Mouse (Mus musculus) lung, embryonic 15.5 days (tissue): ENCODE results near the gene Olfr165. TPM values are rescaled to one million over a fixed set of nuclear protein-coding genes. Genes with fewer than 3 reads are reported as not detected.
"Not testable (repeated sequence)": the region's sequence is repeated elsewhere in the genome, so short reads cannot be mapped to it uniquely, and the experiment has no call there.

ENCODE experiments used
- ATAC-seq: fragments of 200-750 bp; cut with Nextera tagmentation; 2 replicates; pipeline ENCODE4 v1.8.0; 2017; ENCODE audit warnings: moderate number of reproducible peaks, borderline replicate concordance; ENCODE audit not compliant: low FRiP score, low TSS enrichment; ENCODE audit errors: extremely low read depth
- H3K27ac ChIP-seq: fragments of 300-500 bp; sonication (generic); 2 replicates; pipeline ENCODE4 v1.5.1; 2015; ENCODE audit warnings: moderate library complexity, mild to moderate bottlenecking, inconsistent platforms
- H3K27me3 ChIP-seq: fragments of 300-500 bp; sonication (generic); 2 replicates; pipeline ENCODE4 v1.6.1; 2015; ENCODE audit warnings: inconsistent platforms
- H3K36me3 ChIP-seq: fragments of 300-500 bp; sonication (generic); 2 replicates; pipeline ENCODE4 v1.6.1; 2015; ENCODE audit warnings: inconsistent platforms
- H3K4me1 ChIP-seq: fragments of 300-500 bp; sonication (generic); 2 replicates; pipeline ENCODE4 v1.6.1; 2015; ENCODE audit warnings: inconsistent platforms
- H3K4me2 ChIP-seq: fragments of 300-500 bp; sonication (generic); 2 replicates; pipeline ENCODE4 v1.6.1; 2015; ENCODE audit warnings: inconsistent platforms, mild to moderate bottlenecking, moderate library complexity
- H3K4me3 ChIP-seq: fragments of 300-500 bp; sonication (generic); 2 replicates; pipeline ENCODE4 v1.5.1; 2015; ENCODE audit warnings: mild to moderate bottlenecking, inconsistent platforms
- H3K9ac ChIP-seq: fragments of 300-500 bp; sonication (generic); 2 replicates; pipeline ENCODE4 v1.6.1; 2015; ENCODE audit warnings: inconsistent platforms
- H3K9me3 ChIP-seq: fragments of 300-500 bp; sonication (generic); 2 replicates; pipeline ENCODE4 v1.6.1; 2016; ENCODE audit warnings: inconsistent platforms
- WGBS: fragments of 180-500 bp; shearing (Covaris S2); methylation state at CpG from one replicate; pipeline ENCODE4 v1.1.7; 2015; 5-methylcytosine and 5-hydroxymethylcytosine counted together
- polyA plus RNA-seq: library from polyadenylated mRNA; unstranded; fragments of >200 nt; fragmentation: Nextera tagmentation; extraction: Ambion mirVana; gene quantifications from 2 replicates; pipeline ENCODE4 v1.2.1, GENCODE M21; 2015

The Olfr165 gene
- not detected in 2 replicates for polyA plus RNA-seq

DNA sequence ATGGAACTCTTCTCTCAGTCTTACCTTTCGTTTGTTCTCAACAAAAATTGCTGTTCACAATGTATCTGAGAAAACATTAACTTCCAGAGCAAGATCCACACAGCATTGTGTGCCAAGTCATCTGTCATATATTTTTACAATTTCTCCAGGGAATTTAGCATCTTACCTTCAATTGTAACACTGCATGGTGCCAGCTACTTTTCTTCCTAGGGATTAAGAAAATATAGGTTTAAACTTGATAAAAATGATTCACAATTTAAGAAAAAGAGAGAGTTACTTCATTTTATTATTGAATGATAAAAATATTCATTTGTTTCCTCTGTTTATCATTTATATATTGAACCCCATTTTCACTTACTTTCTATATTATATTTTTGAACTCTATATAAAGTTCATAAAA lies at the start of gene Olfr165:
Olfr165 (minus strand) TSS at position 101 of the 400 bp plus-strand sequence.
- Histone ChIP-seq H3K36me3 (no peaks in the 10 kb centered on the region), H3K27me3 (no peaks in the 10 kb centered on the region), H3K27ac (no peak within 1 kb of the TSS), H3K4me3 (no peak within 1 kb of the TSS), H3K4me1 (no peaks in the 10 kb centered on the region), H3K9me3 (no peaks in the 10 kb centered on the region), H3K9ac (no peak within 1 kb of the TSS), H3K4me2 (no peak within 1 kb of the TSS)
- no peak for ATAC-seq
- WGBS, result 41% methylated on average over 1 of the region's 1 CpGs

DNA sequence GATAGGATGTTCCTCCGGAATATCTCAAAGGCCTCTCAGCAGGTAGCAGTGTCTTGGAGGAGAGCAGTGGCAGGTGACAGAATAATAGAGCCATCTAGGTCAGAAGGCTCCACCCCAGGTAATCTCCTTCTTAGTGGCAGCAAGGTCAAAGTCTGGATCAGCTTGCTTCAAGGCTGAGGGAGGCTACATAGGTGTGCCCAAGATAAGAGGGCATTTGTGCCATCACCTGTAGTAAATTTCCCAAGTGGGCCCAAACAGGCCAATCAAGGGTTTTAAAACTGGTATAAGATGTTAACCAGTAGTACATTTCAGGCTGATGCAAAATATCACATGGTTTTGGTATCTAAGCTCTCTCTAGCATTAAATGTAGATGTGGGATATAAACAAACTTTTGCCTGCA lies 41.4 kb upstream of the Olfr165 start:
- H3K9ac ChIP-seq, result no peak overlapping the region
- H3K27ac ChIP-seq, result no peak overlapping the region
- no peaks in the 10 kb centered on the region for H3K36me3 ChIP-seq
- no peak overlapping the region for H3K4me2 ChIP-seq
- H3K9me3 ChIP-seq, result no peaks in the 10 kb centered on the region
- no peak for ATAC-seq
- H3K4me3 ChIP-seq, result no peak overlapping the region
- 92% methylated on average over 1 of the region's 1 CpGs for WGBS
- no peaks in the 10 kb centered on the region for H3K4me1 ChIP-seq
- H3K27me3 ChIP-seq, result no peaks in the 10 kb centered on the region

DNA sequence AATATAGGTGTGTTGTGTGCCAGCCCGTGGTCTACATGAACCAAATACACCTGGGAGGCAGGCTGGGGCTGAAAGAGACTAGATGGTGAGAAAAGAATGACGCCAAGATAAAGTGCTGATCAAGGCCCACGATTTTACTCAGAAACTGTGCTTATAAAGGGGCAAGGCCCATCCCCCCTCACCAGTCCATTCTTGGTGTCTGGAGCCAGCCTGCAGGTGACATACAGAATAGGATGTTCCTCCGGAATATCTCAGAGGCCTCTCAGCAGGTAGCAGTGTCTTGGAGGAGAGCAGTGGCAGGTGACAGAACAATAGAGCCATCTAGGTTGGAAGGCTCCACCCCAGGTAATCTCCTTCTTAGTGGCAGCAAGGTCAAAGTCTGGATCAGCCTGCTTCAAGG lies 35.8 kb upstream of the Olfr165 start:
- H3K27me3 ChIP-seq, H3K27ac ChIP-seq, ATAC-seq, H3K4me2 ChIP-seq, H3K4me1 ChIP-seq, H3K9ac ChIP-seq, H3K4me3 ChIP-seq, H3K9me3 ChIP-seq, H3K36me3 ChIP-seq: not testable (repeated sequence)
- WGBS, result 74% methylated on average over 4 of the region's 4 CpGs

DNA sequence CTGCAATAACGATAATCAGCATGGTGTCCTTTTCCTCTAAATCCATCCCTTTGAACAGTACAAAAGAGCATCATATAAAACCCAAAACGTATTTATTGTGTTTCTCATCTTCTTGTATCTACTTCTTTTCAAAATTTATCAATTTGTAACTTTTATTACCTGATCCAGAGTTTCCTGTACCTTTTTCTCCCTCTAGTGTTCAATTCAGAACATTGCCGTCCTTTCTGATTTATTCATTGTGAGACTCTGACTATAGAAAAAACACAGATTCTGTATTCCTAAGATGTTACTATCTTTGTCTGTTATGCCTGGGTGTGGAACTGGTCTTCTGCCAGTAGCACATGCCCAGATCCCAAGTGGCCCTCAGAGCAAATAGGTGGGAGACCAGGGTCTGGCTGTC lies 35.0 kb downstream of the Olfr165 start:
- Histone ChIP-seq H3K9me3 (no peaks in the 10 kb centered on the region), H3K36me3 (no peaks in the 10 kb centered on the region), H3K9ac (no peak overlapping the region), H3K4me3 (no peak overlapping the region), H3K27ac (no peak overlapping the region), H3K4me1 (no peaks in the 10 kb centered on the region), H3K27me3 (no peaks in the 10 kb centered on the region), H3K4me2 (no peak overlapping the region)
- 58% methylated on average over 3 of the region's 3 CpGs for WGBS
- no peak for ATAC-seq

Other genes with a start within 250 kb of the Olfr165 start
- not detected in 2 replicates for gene Olfr164, start 109.1 kb downstream of the Olfr165 start, polyA plus RNA-seq
- not detected in 2 replicates for gene Olfr166, start 60.6 kb upstream of the Olfr165 start, polyA plus RNA-seq
- not detected in 2 replicates for gene Olfr167, start 99.1 kb upstream of the Olfr165 start, polyA plus RNA-seq
- not detected in 2 replicates for gene Olfr168, start 112.4 kb upstream of the Olfr165 start, polyA plus RNA-seq
- not detected in 2 replicates for gene Olfr169, start 148.7 kb upstream of the Olfr165 start, polyA plus RNA-seq
- gene Olfr170, start 188.7 kb upstream of the Olfr165 start, polyA plus RNA-seq, result not detected in 2 replicates
- gene Olfr171, start 206.8 kb upstream of the Olfr165 start, polyA plus RNA-seq, result not detected in 2 replicates